Mouse (Mus musculus) heart, adult 8-10 months (tissue): ENCODE measurements around the gene Micall1. TPM values are rescaled to one million over a fixed set of nuclear protein-coding genes. Genes with fewer than 3 reads are reported as not detected.

Experiments used
- DNase-seq: peaks from one replicate; pipeline ENCODE4 v3.0.0; 2022; ENCODE audit warnings: low spot score
- total RNA-seq, 4 experiments: library from RNA; stranded (reverse); gene quantifications; 2 replicates each; pipeline ENCODE4 v1.2.4; 2022

Gene Micall1
- total RNA-seq = 10 to 100 TPM; 41.2 to 42.2 (median 41.5) TPM

GRCm38 (mm10) chr15:79108421-79109320, at the start of gene Micall1:
Micall1 (plus strand) TSS chr15:79108898.
- DNase-seq = no peak

GRCm38 (mm10) chr15:79060887-79061565, 47.7 kb upstream of the Micall1 start:
- DNase-seq = no peak

GRCm38 (mm10) chr15:79062376-79063159, 46.1 kb upstream of the Micall1 start, which contains the start of gene Ankrd54:
Ankrd54 (minus strand) TSS chr15:79062893.
- peak; percentile 99 for DNase-seq

- no peak for DNase-seq
These were observed 45.4 kb upstream of the Micall1 start for GRCm38 (mm10) chr15:79063160-79063740.

- no peak for DNase-seq
These were observed 43.5 kb upstream of the Micall1 start for GRCm38 (mm10) chr15:79065086-79065770.

GRCm38 (mm10) chr15:79066276-79066675, 42.4 kb upstream of the Micall1 start:
- no peak for DNase-seq

GRCm38 (mm10) chr15:79067631-79068030, 41.1 kb upstream of the Micall1 start:
- no peak for DNase-seq

- DNase-seq = no peak
These were observed 40.3 kb upstream of the Micall1 start for GRCm38 (mm10) chr15:79068416-79068815.

- DNase-seq = peak; percentile 49
These were observed 37.3 kb upstream of the Micall1 start for GRCm38 (mm10) chr15:79071117-79072039.

- no peak for DNase-seq
These were observed 34.9 kb upstream of the Micall1 start for GRCm38 (mm10) chr15:79073752-79074151.

GRCm38 (mm10) chr15:79074446-79074845, 34.3 kb upstream of the Micall1 start:
- no peak for DNase-seq

- peak; percentile 91 for DNase-seq
These were observed 33.7 kb upstream of the Micall1 start, which contains the start of gene Eif3l for GRCm38 (mm10) chr15:79074913-79075532. Eif3l (plus strand) TSS chr15:79075179.

- DNase-seq = no peak
These were observed 32.9 kb upstream of the Micall1 start for GRCm38 (mm10) chr15:79075658-79076365.

- DNase-seq = no peak
These were observed 29.1 kb upstream of the Micall1 start for GRCm38 (mm10) chr15:79079567-79079966.

GRCm38 (mm10) chr15:79092284-79092683, 16.4 kb upstream of the Micall1 start:
- no peak for DNase-seq

- DNase-seq = no peak
These were observed 15.4 kb upstream of the Micall1 start for GRCm38 (mm10) chr15:79093083-79093839.

GRCm38 (mm10) chr15:79095483-79095882, 13.2 kb upstream of the Micall1 start:
- no peak for DNase-seq

- no peak for DNase-seq
These were observed 12.1 kb upstream of the Micall1 start for GRCm38 (mm10) chr15:79096556-79096955.
